Mouse (Mus musculus) thymus, postnatal 14 days (tissue): ENCODE data around the gene Arid1a.
A peak's percentile ranks its signal among the peaks of the same experiment; 100 is the strongest.

Source experiments
- DNase-seq: peaks from one replicate; pipeline ENCODE4 v3.0.0; 2021

Gene Arid1a

DNA sequence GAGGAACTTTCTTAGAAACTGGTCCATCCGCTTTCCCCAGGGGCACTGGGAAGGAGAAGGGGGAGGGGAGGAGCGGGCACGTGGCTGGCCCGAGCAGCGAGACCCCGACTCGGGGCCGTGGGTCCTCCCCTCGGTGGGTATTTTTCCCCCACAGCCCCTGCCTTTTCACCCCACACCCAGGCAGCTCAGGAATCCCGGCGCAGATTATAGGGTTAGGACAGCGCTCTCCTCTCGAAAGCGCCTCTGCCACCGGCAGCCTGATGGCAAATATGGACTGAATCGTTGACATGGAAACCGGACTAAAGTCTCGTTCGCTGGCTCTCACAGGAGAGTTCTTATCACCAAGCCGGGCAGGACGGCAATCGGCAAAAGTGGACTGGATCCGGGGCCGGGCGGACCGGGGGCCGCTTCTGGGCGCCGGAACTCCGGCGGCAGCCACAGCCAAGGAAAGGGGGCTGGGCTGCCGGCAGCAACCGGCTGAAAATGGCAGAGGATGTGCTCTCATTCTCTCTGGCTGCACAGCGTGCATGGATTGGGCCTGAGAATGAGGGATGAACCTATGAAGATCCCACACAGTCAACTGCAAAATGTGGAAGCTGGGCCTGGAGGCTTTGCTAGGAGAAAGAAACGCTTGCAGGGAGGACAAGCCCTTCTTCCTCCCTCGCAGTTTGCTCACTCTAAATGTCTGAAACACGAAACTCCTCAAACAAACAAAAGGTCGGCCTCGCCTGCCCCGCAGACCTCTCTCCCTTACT lies at the start of gene Arid1a:
Gene Arid1a (minus strand): TSS at position 256 of the 755 bp plus-strand sequence.
- DNase-seq: peak; percentile 96

DNA sequence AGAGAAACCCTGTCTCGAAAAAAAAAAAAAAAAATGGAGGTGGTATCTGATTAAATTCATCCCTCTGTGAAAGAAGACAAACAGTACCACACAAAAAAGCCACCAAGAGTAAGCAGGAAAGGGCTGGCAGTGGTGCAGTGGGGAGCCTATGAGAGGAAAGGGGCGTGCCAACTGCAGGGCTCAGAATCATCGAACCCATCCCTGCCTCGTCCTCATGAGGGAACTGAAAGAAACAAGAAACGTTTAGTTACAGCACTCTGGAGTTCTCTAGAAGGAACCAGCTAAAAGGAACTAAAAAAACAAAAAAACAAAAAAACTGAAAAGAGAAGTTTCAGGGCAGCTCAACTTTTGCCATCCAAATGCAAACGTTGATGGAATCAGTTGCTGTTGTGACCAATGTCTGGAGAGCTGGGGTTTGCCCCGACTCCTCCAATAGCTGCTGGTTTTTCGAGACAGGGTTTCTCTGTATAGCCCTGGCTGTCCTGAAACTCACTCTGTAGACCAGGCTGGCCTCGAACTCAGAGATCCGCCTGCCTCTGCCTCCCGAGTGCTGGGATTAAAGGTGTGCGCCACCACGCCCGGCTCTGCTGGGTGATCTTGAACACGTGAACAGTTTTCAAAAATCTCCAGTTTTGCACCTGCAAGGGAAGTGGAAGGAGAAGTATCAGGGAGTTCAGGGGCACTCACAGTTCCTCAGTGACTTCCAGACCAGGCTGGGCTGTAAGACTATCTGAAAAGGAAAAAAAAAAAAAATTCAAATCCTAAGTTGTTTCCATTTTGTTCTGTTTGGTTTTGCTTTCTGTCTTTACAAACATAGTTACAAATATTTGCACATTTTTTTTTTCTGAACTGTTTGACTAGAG lies 48.1 kb upstream of the Arid1a start:
- peak; percentile 62 for DNase-seq

DNA sequence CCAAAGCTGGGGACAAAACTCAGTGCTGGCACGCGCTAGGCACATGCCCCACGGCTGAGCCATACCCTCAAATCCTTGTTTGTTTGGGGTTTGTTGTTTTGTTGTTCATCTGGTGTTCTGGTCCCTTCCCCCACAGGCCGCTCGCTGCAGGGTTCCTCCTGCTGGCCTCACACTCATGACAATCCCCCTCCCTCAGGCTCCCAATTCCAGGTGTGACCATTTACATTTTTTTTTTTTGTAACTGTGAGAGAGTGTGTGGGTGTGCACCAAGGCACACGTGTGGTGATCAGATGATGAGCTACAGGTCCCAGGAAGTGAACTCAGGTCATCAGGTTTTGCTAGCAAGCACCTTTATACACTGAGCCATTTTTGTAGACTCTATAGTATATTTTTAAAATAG lies 44.0 kb upstream of the Arid1a start:
- no peak for DNase-seq

DNA sequence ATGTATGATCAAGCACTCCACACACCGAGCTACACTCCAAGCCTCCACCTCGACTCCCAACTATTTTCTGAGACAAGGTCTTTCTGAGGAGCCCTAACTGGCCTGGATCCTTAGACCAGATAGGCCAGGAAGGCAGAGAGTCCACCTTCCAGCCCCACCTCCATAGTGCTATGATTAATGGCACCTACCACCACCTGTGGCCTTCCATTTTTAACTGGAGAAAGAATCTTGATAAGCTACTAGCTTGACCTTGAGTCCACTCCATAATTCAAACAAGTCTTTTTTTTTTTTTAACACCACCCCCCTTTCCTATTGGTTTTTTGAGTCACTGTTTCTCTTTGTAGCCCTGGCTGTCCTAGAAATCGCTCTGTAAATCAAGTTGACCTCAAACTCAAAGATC lies 36.7 kb upstream of the Arid1a start:
- DNase-seq: no peak

DNA sequence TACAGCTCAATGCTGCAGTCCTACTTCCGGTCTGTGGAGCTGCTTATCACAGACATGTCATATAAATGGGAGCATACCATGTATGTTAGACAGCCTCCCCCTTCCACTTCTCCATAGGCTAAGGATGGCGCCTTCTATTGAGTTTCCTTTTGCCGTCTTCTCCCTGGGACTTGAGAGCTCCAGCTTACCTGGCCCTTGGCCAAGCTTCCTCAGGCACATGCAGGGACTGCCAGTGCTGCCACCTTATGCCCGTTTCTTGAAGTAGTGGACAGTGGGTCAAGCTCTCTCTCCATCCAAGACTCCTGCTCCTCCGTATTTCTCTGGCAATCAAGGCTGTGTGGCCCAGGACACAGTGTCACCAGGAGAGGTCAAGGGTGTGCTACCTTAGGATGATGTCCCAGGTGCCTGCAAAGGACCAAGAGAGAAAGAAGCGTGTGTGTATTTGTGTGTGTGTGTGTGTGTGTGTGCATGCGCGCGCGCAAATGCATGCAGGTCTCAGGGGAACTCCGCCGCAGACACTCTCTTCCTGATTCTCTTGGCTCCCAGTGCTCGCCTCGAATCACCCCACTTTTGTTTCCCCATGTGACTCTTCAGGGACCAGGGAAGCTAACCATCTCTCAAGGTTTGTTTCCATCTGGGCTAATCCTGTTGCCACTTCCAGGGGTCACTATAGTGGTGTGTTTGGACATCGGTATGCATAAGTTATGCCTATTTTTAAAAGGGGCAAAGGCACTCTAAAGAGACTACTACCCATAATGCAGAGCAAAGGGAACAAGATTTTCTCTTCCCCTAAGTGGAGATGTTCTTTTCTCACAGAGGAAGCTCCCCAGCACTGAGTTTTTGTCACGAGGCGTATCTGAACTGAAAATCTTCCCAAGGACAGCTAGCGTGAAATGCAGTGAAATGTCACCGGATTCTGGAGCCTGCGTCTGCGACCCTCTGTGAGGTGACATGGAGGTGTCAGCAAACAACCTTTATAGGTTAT lies 18.3 kb upstream of the Arid1a start:
- DNase-seq: no peak

DNA sequence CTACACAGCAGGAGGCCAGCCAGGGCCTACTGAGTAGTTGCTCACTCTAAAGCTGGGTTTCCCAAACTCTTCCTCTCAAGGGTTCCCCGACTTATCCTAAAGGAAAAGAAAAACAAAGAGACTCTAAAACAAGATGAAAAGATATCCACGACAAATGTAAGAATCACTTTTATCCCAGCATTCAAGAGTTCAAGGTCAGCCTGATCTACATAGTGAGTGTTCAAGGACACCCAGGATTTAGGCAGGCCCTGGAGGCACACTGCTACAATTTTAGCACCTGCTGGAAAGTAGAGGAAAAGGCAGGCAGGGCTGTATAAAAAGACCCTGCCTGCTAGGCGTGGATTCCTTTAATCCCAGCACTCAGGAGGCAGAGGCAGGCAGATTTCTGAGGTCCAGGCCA lies 12.6 kb upstream of the Arid1a start:
- no peak for DNase-seq

DNA sequence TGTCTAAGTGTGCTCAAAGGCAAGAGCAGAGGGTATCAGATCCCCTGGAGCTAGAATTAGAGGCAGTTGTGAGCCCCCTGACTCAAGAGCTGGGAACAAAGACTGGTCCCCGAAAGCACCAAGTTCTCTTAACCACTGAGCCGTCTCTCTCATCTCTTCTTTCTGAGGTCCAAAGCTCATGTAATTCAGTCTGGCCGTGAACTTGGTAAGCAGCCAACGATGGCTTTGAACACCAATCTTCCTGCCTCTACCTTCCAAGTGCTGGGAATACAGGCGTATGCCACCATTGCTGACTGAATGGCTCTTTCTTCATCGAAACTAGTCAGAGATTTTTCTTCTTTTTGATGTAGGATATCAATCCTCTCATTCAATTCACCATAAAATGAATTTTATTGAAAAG lies 6.5 kb upstream of the Arid1a start:
- DNase-seq: no peak

DNA sequence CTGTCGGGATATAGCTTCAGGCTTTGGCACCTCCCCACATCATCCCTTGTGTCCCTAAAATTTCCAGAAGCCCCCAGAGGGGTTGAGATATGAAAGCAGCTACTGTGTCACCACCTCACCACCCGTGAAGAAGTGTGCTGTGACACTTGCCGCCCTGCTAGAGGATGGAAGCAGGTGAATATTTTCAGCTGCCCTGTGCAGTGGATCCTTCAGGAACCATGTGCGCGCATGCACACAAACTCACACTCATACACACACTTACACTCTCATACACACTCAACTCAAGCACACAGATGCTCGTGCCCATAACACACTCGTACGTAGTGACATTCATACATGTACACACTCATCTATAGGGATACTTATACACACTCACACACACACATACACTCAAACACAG lies 3.1 kb upstream of the Arid1a start:
- DNase-seq: no peak

DNA sequence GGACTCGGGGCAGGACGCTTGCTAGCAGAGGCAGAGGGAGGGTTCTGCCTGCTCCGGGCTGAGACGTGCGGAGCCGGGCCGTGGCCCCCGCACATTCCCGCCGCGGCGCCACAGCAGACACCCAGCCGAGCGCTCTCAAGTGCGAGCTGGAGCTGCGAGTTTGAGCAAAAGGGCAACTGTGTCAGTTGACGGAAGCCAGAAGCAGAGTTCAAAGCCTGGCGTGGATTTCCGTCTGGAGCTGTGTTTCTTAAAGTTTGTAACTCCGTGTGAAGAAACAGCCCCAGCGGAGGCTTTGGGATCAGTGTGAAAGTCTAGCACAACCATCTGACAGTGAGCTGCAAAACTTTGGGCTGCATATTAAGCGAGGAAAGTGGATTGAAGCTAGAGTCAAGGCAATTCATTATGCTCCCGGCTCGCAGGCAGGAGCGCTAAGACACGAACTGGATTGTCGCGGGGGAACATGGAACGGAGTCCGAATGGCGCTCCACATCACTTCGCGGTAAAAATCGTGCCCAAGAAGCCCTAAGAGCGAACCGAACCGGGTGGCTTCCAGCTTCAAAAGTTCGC lies 783 bp upstream of the Arid1a start:
- peak; percentile 88 for DNase-seq

DNA sequence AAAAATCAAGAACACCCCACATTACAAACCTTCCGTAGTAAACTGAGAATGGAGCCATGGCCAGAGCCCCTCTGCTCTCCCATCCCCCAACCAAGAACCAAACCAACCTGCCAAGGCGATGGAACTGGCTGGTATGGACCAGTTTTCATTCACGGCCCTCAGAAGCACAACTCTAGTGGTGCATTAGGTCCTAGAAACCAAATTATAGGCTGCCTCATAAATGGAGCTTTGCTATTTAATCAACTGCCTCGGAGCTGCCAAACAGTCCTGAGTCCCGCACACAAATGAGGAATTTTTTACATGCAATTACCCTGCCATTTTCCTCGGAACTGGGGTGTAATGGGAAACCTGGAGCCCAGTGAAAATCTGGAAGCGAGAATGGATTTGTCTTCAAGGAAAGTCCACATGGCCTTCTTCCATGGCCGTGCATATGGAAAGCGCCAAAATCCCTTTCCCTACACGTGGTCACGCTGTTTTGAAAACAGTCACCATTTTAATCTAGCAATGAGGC lies 653 bp downstream of the Arid1a start:
- no peak for DNase-seq

DNA sequence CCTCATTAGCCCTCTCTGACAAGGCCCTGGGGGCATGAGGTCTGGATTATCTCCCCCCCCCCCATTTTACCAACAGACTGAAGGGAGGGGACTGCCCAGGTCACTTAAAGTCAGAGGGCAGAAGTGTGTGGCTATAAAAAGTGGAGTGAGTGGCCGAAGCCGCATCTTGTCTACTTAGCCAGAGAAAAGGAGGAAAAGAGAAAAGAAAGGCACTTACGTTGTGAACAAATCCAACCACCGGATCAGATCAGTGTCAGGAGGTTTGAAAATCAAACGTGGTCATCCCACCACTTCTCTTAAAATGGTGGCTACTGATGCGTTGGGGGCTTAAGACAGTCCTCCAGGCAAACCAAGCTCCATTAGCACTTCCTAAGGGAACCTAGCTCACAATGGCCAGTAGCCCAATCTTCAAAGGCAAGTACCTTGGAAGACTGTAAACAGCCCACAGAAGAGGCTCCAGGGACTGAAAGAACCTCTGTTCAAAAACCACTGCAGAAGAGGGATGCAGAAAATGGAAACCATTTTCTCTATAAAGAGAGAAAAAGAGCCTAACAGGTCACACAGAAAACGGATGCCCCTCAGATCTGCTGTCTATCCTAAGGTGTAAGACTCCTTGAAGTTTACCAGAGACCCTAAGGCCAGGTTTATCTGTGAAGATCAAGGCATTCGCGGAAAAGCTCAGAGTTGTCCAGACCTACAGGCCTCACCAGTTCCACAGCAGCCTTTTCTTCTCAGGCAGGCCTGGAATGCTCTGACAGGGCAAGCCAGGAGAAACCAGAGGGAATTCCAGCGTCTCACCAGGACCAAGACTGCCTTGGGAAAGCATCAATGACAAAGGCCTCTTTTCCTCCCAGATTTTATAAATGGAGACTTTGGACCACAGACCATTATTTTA lies 1.5 kb downstream of the Arid1a start:
- DNase-seq: no peak

DNA sequence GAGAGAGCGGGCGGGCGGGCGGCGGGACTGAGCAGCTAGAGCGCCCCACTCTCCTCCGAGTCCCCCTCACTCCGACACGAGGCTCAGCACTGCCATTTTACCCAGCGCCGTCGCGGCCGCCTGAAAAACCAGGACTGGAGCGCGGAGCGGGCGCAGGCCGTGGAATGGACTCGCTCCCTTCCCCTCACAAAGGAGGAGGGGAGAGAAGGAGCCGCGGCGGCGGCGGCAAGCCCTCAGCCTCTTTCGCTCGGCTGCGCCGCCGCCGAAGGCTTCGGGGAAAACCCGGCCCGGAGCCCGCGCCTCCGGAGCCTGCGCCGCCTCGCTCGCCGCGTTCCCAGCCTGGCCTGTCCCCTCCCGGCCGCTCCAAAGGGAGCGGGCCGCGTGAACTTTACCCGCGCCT lies 2.3 kb downstream of the Arid1a start:
- DNase-seq: peak; percentile 99

DNA sequence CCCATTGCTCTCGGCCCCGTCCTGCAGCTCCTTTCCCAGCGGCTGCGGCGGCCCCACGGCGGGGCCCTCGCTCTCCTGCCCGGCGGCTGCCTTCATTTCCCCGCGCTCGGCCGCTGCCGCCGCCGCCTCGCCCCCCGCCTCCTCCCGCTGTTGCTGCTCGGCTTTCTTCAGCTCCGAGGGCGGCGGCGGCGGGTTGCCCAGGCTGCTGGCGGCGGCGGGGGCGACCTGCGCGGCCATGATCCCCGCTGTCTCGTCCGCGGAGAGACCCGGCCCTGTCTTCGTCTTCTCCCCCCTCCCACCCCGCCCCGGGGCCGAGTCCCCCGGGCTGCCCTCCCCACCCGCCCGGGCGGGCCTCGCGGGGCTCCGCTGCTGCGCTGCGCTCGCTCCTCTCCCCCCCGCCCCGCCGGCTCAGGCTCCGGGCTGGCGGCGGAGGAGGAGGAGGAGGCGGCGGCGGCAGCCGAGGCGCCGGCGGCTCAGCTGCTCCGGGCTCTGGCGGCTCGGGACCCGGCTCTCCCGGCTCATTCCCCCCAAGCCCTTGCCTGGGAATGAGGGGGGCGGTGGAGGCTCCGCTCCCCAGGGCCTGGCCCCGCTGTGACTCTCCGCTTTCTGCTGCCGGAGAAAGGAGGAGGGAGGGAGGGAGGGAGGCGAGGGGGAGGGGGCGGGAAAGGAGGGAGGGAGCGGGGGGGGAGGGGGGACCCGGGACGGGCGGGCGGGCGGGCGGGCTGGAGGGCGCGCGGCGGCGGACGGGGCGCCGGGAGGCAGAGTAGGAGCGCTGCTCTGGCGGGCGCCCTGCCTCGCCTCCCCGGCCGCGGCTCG lies 3.0 kb downstream of the Arid1a start:
- peak; percentile 79 for DNase-seq

DNA sequence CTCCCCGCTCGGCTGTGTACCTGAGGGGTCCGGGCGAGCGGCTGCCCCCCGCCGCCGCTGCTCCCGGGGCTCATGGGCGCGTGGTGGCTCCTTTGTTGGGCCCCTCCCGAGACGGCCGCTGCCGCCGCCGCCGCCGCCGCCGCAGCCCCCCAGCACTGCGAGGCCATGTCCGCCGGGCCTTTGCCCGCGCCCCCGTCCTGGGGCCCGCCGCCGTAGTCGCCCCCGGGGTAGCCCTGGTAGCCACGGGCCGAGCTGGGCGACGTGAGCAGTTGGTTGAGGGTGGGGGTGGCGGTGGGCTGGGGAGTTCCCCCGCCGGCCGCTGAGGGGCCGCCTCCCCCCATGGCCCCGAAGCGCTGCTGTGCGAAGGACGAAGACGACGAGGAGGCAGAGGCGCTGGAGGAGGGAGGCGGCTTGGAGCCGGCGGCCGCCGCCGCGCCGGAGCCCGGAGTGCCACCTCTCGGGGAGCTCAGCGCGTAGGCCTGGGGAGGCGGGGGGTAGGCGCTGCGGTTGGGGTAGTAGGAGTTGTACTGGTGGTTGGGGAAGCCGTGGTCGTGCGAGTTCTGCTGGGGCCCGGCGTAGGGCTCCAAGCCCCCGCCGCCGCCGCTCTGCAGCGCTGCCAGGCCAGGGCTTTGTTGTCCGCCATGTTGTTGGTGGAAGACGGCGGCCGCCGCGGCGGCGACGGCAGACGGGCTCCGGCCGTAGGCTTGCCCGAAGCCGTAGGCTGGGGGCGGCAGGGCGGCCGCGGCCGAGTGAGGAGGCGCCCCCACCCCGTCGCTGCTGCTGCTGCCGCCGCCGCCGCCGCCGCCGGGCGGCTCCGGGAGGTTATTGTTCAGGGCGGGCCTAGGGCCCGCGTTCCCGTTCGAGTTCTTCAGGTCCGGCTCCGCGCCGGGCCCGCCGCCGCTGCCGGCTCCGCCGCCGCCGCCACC lies 3.9 kb downstream of the Arid1a start:
- DNase-seq: peak; percentile 74

DNA sequence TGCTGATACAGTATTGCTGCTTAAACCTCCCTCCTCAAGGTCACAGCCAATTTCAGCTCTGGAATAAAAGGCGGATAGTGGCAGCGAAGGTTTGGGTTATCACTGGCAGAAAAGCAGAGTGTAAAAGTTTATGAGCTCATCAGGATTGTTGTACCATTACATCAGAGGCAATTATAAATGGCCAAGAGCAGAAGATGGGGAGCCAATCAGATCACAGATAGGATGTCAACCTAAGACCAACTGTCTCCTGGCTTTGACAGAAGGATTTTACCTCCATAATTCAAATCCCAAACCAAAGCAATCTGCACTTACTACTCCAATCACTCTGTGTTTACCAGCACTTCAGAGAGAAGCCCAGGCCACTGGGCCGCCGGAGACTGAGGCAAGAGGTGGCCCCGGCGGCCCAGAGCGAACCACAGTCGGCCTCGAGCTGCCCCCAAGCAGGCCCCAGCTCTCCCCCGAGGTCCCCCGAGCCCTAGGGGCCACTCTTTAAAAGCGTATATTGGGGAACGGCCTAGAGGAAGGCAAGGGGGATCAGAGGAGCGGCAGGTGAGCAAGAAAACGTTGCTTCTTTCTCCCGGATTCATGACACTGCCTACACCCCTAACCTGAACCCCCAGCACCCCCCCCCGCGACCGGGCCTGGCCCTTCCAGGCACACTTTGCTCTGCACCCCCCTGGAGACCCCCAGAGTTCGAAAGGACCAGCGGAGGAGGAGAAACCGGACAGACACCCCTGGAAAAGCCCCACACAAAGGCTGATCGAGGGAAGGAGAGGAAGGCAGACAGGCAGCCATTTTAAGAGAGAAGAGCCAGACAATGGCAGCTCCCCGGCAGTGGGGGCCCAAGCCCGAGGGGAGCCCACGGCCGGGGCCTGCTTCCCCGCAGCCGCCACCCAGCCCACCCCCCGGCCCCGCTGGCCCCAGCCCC lies 4.8 kb downstream of the Arid1a start:
- DNase-seq: peak; percentile 57

DNA sequence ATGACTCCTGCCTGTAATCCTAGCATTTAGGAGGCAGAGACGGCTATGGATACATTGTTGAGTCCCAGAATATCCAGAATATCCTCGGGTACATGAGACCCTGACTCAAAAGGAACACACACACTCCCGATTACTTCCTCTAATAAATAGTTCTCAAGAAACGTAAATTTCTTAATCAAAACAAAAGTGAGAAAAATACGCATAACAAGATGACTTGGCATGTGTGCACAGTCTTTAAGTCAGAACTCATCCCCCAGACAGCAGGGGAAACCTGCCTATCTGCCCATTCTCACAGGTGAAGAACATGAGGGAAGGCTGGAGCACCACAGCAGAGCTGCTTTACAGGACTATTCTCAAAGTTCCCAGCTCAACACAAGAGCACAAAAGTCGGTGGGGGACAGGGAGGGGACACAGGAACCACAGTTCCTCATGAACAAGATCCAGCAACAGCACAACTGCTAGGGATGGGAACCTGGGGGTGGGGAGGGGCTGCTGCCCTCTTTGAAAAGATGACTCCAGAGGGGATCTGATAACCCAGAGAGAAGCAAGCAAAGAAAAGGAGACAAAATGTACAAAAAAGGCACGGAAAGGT lies 6.3 kb downstream of the Arid1a start:
- no peak for DNase-seq

DNA sequence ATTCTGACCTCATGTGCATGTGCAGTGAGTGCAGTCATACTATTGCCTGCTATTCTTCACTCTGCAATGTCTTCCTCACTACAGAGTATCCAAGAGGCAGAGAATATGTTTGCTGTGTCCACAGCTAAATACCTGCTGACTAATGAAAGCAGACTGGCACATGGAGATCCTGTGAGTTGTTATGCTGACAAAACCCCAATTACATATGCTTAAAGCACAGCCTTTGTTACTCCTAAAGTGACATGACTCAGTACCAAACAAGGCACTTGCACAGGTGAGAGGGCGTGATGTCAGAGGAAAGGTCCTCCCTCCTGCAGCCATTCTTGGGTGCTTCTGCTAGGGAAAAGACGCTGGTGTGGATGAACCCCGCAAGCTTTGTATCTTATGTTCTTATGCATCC lies 21.3 kb downstream of the Arid1a start:
- DNase-seq: no peak

DNA sequence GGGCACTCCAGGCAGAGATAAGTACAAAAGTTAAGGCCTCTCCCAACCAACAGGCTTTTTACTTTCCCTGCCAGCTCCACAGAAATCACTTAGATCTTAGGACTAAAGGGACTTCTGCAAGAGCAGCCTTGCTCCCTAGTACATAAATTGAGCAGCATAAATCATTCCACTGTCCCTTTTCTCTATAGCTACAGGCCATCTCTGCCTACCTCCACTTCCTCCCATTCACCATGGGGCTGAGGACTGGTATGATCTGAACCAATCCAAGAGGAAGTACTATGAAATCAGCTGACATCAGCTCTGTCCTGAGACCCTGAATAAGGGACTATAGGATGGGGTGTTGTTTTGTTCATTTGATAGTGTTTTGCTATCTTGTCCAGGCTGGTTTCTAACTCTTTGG lies 26.4 kb downstream of the Arid1a start:
- no peak for DNase-seq
